ENCODE assay signal across 8 mouse cellular contexts in genomic region chr15:81236062-81236461, GRCm38 (mm10). TPM values are rescaled to one million over a fixed set of nuclear protein-coding genes. Genes with fewer than 3 reads are reported as not detected.
DNase-seq lines count a peak whose midpoint lies in the region; ATAC-seq and TF ChIP-seq lines count a peak whose summit lies in the region.

No protein-coding gene starts in this region.

- peak overlapping the region; percentile 75 for H3K4me3 ChIP-seq in layer of hippocampus, adult 2 months
- peak overlapping the region; percentile 37 for H3K4me3 ChIP-seq in forebrain, embryonic 11.5 days (ENCODE audit: low read depth, low read length)
- peak overlapping the region; percentile 47 for H3K4me3 ChIP-seq in intestine, embryonic 16.5 days (ENCODE audit: low read length)
- peak overlapping the region; percentile 34 for H3K4me3 ChIP-seq in neural tube, embryonic 12.5 days

- WGBS in forebrain, embryonic 11.5 days = 8% methylated on average over 8 of the region's 8 CpGs
- WGBS in intestine, embryonic 16.5 days = 9% methylated on average over 8 of the region's 8 CpGs
- 10% methylated on average over 8 of the region's 8 CpGs for WGBS in neural tube, embryonic 12.5 days

- intact Hi-C loops in gastrocnemius, postnatal 36 days (cut with DNase I) = no loop called here

- 0 out of 2 replicates have a peak, but pooled peaks cover 2% of the 10 kb centered on the region for H3K27me3 ChIP-seq in forebrain, embryonic 11.5 days (ENCODE audit: control insufficient read depth, insufficient read depth, low read length)
- H3K27me3 ChIP-seq in intestine, embryonic 16.5 days (replicated peaks; ENCODE audit: control insufficient read depth, insufficient read depth, low read length) = peaks cover 4% of the 10 kb centered on the region; the same call in 1 of the 2 replicates
- H3K27me3 ChIP-seq in neural tube, embryonic 12.5 days (replicated peaks) = peaks cover 9% of the 10 kb centered on the region

- H3K4me2 ChIP-seq in forebrain, embryonic 11.5 days (ENCODE audit: low read depth, low read length, severe bottlenecking) = peak overlapping the region; percentile 90
- peak overlapping the region; percentile 74 for H3K4me2 ChIP-seq in intestine, embryonic 16.5 days (ENCODE audit: low read depth, low read length)
- H3K4me2 ChIP-seq in neural tube, embryonic 12.5 days (replicated peaks) = peak overlapping the region; percentile 77

- H3K9me3 ChIP-seq in forebrain, embryonic 11.5 days (ENCODE audit: control insufficient read depth, low read length) = no peaks in the 10 kb centered on the region
- no peaks in the 10 kb centered on the region for H3K9me3 ChIP-seq in intestine, embryonic 16.5 days (ENCODE audit: control insufficient read depth, low read length)
- no peaks in the 10 kb centered on the region for H3K9me3 ChIP-seq in neural tube, embryonic 12.5 days

- no peak for TF ChIP-seq CTCF in layer of hippocampus, adult 2 months (conservative IDR thresholded peaks at IDR 0.05)

- peak overlapping the region; percentile 93 for H3K27ac ChIP-seq in layer of hippocampus, adult 2 months
- no peak overlapping the region for H3K27ac ChIP-seq in forebrain, embryonic 11.5 days (ENCODE audit: low read depth, low read length)
- no peak overlapping the region for H3K27ac ChIP-seq in intestine, embryonic 16.5 days (ENCODE audit: low read length)
- H3K27ac ChIP-seq in neural tube, embryonic 12.5 days = no peak overlapping the region

- peak overlapping the region; percentile 52; the same call in 1 of the 2 replicates for H3K9ac ChIP-seq in forebrain, embryonic 11.5 days (ENCODE audit: low read length)
- peak overlapping the region; percentile 58; the same call in 1 of the 2 replicates for H3K9ac ChIP-seq in intestine, embryonic 16.5 days (ENCODE audit: low read depth, low read length)
- peak overlapping the region; percentile 40; the same call in 1 of the 2 replicates for H3K9ac ChIP-seq in neural tube, embryonic 12.5 days

- DNase-seq in layer of hippocampus, adult 2 months (ENCODE audit: low spot score in 2 of 2) = no peak
- DNase-seq in layer of hippocampus, adult 9-10 months (ENCODE audit: low spot score) = no peak
- no peak for DNase-seq in forebrain, embryonic 11.5 days (ENCODE audit: low spot score)
- no peak for DNase-seq in gastrocnemius, postnatal 36 days
- DNase-seq in spleen, postnatal 10 days (ENCODE audit: low spot score in 2 of 2) = no peak

- ATAC-seq in forebrain, embryonic 11.5 days (replicated peaks; ENCODE audit: low FRiP score) = no peak
- ATAC-seq in intestine, embryonic 16.5 days = peak; percentile 19; the same call in 1 of the 2 replicates
- ATAC-seq in neural tube, embryonic 12.5 days (ENCODE audit: low FRiP score, low read depth) = no peak
- no peak for ATAC-seq in megakaryocyte-erythroid progenitor cell, adult 5-6 weeks (replicated peaks; ENCODE audit: low FRiP score, low TSS enrichment, poor library complexity, severe bottlenecking)

- no peaks in the 10 kb centered on the region for H3K36me3 ChIP-seq in forebrain, embryonic 11.5 days (ENCODE audit: control insufficient read depth, insufficient read depth, low read length)
- H3K36me3 ChIP-seq in intestine, embryonic 16.5 days (ENCODE audit: control insufficient read depth, insufficient read depth, low read length) = no peaks in the 10 kb centered on the region
- no peaks in the 10 kb centered on the region for H3K36me3 ChIP-seq in neural tube, embryonic 12.5 days

- H3K4me1 ChIP-seq in forebrain, embryonic 11.5 days (replicated peaks; ENCODE audit: control insufficient read depth, insufficient read depth, low read length) = peaks cover 5% of the 10 kb centered on the region; the same call in 1 of the 2 replicates
- H3K4me1 ChIP-seq in intestine, embryonic 16.5 days (ENCODE audit: control insufficient read depth, insufficient read depth, low read length) = peaks cover 13% of the 10 kb centered on the region; the same call in 1 of the 2 replicates
- H3K4me1 ChIP-seq in neural tube, embryonic 12.5 days = peaks cover 16% of the 10 kb centered on the region; the same call in 1 of the 2 replicates

RNA-seq across cellular contexts. Expression of gene Mchr1, which starts 0.8 kb away (rescaled TPM):
- 10 to 100 TPM; 24.6 to 24.9 TPM for total RNA-seq in layer of hippocampus, adult 2 months (2021)
- 0.49 TPM in 1 of 2 replicates, not detected in the other for polyA plus RNA-seq in forebrain, embryonic 11.5 days (2014; fragmentation: Nextera tagmentation; extraction: Ambion mirVana)
- 0.97 and 1.2 TPM in 2 replicates for polyA plus RNA-seq in intestine, embryonic 16.5 days (2015; fragmentation: Nextera tagmentation; extraction: Ambion mirVana)
- polyA plus RNA-seq in neural tube, embryonic 12.5 days (2016; fragmentation: Nextera tagmentation; extraction: Ambion mirVana) = 1.1 and 1.3 TPM in 2 replicates
- total RNA-seq in gastrocnemius, postnatal 36 days (2021) = 1 to 10 TPM; 1.4 to 2.4 TPM
- total RNA-seq in megakaryocyte-erythroid progenitor cell, adult 5-6 weeks (2014; fragmentation: Nextera tagmentation) = not detected in 2 replicates
- not detected in 2 replicates for total RNA-seq in megakaryocyte-erythroid progenitor cell, adult 5-6 weeks (2017)

RNA-seq across cellular contexts. Expression of gene Mrtfa, which starts 45.5 kb away (rescaled TPM):
- total RNA-seq in layer of hippocampus, adult 2 months (2021) = 100 to 1,000 TPM; 109 to 115 TPM
- 29.7 and 30.5 TPM in 2 replicates for polyA plus RNA-seq in forebrain, embryonic 11.5 days (2014; fragmentation: Nextera tagmentation; extraction: Ambion mirVana)
- polyA plus RNA-seq in intestine, embryonic 16.5 days (2015; fragmentation: Nextera tagmentation; extraction: Ambion mirVana) = 13.7 and 16.5 TPM in 2 replicates
- 26.4 and 30.2 TPM in 2 replicates for polyA plus RNA-seq in neural tube, embryonic 12.5 days (2016; fragmentation: Nextera tagmentation; extraction: Ambion mirVana)
- total RNA-seq in gastrocnemius, postnatal 36 days (2021) = 10 to 100 TPM; 17.6 to 21.5 TPM
- total RNA-seq in megakaryocyte-erythroid progenitor cell, adult 5-6 weeks (2014; fragmentation: Nextera tagmentation) = 21.2 and 23.5 TPM in 2 replicates
- total RNA-seq in megakaryocyte-erythroid progenitor cell, adult 5-6 weeks (2017) = 2.5 and 3.7 TPM in 2 replicates

Comparison
In these comparisons a context has a peak if more than half of its experiments do, and no peak if none do; other contexts are left out.
1. RNA of gene Mchr1, which starts 0.8 kb away (total RNA-seq): 24.6 to 24.9 TPM in layer of hippocampus, adult 2 months; 1.4 to 2.4 TPM in gastrocnemius, postnatal 36 days and not detected in megakaryocyte-erythroid progenitor cell, adult 5-6 weeks; every median in the first group is over 4 times any median in the second.
2. RNA of gene Mrtfa, which starts 45.5 kb away (total RNA-seq): 109 to 115 TPM in layer of hippocampus, adult 2 months; 2.5 to 23.5 TPM in megakaryocyte-erythroid progenitor cell, adult 5-6 weeks and 17.6 to 21.5 TPM in gastrocnemius, postnatal 36 days; every median in the first group is over 4 times any median in the second.
3. Peak in every context shown above with its lines, with median percentiles within 50 percentile points of each other: H3K4me3 ChIP-seq, H3K4me2 ChIP-seq and H3K9ac ChIP-seq.